Mouse (Mus musculus): ENCODE data around the gene Cux2.

Gene Cux2

DNA sequence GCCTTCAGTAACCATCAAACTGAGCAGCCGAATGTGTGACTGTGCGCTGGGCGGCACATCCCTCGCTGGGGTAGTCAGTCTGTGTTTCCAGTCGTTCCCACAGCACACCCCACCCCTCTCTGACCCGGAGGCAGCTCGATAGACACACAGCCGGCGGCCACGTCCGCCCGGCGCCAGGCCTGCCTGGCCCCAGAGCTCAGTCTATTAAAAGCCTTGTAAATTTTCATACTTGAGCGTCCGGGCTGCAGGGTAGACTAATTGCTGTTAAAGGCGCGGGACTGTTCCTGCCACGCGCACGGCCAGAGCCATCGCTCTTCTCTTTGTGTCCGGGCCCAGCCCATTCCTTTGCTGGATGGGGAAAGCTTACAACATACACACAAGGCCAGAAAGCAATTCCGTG is 135.9 kb downstream of the Cux2 start:
- DNase-seq, result no peak

DNA sequence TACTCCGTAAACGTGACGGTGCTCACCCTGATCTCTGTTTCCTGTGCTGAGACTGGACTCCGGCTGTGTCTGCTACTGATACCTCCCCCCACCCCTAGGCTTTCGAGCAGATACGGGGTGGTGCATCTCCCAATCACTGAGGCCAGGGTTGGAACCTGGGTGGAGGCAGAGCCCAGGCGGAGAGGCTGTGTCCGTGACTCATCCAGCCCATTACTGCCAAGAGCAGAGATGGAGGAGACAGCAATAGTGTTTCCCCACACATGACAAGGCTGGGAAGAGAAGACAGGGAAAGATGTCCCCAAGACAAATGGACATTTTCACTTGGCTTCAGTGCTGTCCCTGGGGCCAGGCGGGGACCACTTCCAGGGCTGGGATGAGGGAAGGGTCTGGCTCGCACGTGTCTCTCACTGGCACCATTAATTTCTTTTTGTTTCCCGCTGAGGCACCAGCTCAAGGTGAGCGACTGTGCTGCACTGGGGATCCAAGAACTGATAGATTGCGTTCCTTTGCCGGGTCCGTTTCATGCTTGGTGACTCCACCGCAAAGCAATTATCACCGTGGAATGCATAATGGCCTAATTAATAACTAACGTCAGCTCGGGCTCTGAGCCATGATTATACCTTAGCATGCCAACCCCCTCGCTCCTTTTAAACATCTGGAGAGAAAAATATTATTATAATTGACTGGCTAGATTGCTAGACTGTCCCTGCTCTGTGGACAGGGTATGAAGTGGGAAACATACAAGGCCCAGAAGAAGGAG is 140.5 kb downstream of the Cux2 start:
- no peak for DNase-seq

DNA sequence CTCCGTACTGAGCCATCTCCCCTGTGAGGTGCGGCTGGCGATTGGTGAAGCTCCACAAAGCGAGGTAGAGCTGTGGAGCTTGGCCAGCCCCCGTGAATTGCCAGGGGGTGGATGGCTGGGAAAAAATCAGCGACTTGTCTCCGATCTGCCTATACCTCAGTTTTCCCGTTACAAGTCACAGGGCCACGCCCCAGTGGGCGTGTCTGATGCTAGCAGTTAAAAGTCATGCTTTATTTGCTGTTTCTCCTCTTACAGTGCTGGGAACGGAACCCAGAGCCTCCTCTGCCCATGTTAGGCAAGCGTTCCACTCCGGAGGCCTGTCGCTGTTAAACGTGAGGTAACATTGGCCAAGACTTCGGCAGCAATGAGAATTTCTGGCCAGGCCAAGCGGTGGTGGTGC is 144.2 kb downstream of the Cux2 start:
- no peak for DNase-seq

DNA sequence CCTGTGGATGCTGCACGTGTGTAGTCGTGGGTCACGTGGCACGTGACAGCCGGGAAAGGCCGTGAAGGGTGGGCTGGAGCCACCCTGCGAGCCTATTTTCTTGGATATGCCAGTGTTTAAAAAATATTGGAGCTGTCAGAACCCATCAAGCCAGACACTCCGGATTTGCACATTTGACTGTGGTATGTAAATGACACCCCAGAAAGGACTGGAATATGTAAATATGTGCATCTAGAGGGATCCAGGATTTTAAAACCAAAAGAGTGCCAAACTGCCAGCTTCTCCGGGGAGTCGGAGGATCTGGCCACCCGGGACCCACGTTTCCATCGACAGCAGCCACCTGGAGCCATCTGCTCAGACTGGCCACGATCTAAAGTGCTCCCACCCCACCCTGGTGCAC is 145.1 kb downstream of the Cux2 start:
- no peak for DNase-seq

DNA sequence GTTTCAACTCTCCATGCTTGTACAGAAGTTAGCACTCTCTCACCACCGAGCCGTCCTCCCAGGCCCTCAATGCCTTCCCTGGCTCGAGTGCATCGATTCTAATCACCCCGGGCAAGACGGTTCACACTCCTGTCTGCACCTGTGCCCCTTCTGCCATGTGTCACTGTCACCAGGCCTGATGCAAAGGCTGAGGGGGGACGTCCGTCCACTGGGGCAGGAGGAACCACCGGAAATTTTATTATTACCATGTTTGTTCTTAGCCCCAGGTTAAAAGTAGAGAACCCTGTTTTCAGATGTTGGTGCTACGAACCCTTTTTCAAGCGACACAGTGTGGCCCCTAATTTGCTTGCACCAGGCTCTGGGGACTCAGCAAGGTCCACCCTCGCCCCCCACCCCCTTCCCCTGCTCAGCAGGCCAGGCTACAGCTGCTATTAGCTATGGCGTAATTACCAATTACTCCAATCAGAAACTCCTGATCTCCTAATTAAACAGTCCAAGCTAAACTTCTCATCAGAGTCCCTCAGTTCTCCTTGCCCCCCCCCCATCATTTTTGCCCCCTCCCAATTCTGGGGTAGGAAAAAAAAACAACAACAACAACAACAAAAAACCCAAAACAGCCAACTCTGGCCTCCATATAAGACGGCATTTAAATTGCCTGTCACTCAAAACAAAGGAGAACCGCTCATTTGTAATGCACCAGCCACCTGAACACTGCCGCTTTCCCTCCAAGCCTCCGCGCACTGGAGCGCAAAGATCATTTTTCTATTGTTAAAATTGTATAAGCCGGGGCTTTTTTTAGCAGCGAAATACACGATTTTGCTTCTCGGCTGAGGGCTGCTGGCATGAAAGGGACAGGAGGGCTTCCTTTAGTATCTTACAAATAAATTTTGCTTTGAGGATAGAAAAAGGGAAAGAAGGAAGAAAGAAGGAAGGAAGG is 146.8 kb downstream of the Cux2 start:
- no peak for DNase-seq

DNA sequence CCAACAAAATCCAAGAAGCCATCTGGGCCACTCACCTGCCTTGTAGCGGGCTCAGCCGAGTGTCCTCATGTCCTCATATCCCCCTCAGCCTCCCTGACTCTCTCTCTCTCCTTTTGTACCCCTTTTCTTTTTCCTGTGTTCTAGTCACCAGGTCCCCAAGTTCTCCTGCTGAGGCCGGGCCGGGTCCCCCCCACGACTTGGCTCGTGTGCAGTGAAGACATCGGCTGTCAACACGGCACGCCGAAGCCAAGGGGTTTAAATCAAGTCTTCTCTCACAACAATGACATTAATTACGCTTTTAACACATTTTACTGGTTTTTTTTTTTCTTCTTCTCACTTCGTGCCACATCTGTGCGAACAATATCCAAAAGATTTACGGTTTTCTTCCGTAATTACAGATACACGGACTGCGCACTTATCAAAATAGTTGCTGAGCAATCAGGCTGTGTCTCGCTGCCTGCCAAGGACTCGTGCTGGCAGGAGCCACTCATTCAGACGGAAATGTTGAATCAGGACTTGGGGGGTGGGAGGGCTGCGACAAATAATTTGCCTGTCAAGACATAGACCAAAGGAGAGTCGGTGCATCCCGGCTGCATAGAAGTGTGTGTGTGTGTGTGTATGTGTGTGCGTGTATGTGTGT is 154.7 kb downstream of the Cux2 start:
- no peak for DNase-seq

DNA sequence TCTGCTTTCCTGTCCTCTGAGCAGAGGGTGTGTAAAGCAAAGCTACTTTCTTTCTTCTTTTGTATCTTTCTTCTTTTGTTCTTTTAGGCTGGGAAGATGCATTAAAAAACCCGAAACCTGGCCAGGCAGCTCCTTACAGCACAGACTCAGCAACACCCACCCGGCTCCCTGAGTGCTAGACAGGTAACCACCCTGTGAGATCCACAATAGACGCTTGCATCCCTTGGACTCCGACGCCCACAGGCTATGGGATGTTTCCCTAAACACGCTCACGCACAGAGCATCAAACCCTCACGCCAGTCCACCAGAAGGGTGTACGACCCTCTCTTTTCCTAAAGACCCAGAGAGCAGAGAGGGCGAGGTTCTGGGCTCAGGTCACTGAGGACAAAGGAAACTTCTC is 155.3 kb downstream of the Cux2 start:
- no peak for DNase-seq

DNA sequence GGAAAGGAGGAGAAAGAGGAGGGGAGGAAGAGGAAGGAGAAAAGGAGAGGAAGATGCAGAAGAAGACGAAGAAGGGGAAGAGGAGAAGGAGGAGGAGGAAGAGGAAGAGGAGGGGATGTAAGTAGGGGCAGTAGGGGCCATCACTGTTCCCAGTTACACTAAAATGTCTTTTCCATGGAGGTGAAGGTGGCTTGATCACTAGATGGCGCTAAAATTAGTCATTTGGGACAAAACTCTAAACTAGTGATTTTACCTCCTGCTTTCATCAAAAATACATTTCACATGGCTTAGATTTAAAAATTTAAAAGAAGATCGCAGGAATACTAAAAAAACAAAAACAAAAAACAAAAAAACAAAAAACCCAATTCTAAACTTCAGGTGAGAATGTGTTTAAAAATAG is 156.3 kb downstream of the Cux2 start:
- DNase-seq, result no peak

DNA sequence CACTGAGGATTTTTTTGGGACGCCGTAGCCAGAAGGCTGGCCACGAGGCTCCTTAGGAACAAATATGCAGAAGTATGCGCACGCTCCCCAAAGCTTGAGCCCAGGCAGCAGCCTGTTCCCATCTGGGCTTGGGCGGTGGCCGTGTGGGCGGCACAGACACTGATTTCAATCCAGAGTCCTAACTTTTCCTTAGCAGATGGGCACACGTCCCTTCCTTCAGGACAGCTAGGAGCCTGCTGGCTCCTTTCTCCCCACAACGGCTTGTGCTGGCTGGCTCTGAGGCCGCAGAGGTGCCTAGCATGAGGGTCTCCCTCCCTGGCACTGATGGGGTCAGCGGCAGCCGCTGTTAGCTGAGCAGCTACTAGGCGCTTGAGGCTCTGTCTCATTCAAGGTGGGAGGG is 157.6 kb downstream of the Cux2 start:
- no peak for DNase-seq

DNA sequence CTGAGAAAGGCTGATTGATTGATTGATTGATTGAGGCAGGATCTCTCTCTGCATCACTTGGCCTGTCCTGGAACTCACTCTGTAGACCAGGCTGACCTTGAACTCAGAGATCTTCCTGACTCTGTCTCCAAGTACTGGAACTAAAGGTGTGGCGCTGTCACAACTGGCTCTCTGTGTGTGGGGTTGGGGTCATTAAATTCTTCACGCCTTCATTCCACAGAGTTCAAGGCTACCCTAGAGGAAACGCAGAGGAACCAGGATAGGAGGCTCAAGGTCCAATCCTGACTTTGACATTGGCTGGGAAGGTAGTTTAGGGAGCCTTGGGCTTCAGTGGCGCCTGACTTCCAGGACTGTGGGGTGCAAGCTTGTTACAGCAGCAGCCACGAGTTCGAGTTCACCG is 159.0 kb downstream of the Cux2 start:
- no peak for DNase-seq

DNA sequence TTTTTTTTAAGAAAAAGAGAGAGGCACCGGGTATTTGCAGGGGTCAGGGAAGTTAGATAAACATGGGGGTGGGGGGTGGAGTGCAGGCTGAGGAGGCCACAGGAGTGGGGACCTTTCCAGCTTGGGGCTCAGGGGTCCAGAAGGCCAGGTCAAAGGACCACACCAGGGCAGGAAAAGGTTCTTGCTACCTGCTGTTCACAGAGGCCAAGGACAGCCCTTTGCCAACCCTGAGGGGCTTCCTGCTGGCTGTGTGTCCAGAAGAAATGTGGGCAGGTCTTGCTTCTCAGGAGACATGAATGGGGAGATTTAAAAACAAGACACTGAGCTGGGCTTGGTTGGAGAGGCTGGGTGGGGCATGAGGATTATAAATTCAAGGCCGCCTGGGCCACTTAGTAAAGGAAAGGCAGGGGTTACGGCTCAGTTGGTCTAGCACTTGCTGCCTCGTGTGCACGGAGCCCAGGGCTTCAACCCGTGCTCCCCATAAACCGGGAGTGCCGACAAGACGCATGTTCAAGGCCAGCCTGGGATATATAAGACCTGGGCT is 160.0 kb downstream of the Cux2 start:
- no peak for DNase-seq

DNA sequence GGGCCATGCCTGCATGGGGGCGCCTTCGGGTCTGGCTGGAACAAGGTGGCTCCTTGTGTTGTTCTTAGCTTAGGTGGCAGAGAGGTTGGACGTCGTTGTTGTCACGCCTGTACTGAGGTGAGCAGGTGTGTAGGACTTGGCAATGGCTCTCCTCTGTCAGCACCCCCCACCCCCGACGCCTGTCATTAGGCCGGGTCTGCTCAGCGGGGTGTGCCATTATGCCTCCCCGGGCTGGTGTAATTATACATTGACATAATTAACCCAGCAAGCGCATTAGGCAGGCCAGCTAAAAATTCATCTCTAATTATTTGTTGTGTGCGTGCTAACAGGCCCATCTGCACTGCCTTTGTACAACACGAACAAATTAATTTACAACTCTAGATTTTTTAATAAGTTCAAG is 160.5 kb downstream of the Cux2 start:
- DNase-seq, result no peak

DNA sequence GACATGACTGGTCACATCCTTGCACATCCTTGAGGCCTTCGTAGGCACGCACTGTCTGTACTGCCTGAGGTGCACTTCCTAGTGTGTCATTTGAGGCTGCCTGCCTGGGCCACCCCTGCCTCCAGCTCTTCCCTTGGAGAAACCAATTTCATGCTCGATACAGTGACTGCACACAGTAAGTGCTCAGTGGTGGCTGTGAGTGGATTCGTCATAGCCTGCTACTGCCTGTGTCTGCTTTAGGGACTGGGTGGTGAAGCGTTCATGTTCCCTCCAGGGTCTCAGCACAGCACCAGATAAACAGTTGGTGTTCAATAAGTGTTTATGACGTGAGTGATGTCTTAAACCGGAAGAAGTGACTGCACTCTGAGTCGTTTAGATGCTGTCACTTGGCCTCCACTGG is 166.5 kb downstream of the Cux2 start:
- DNase-seq, result no peak

DNA sequence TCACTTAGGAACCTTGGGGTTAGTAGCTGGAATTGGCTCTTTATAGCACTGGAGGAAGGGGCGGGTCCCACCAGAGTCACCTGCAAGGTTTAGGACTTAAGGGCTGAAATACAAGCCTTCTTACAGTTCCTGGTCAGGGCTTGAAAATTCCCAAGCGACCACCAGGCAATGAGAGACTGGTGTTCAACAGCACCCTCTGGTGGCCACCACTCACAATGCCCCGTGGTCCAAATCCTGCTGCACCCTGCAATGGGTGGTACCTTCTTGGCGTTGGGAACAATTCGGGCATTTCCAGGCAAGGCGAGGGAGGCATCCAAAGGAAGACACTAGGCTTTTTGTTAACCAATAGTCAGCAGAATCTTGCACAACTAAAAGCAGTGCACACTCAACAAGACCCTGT is 170.7 kb downstream of the Cux2 start:
- DNase-seq, result peak; percentile 53

DNA sequence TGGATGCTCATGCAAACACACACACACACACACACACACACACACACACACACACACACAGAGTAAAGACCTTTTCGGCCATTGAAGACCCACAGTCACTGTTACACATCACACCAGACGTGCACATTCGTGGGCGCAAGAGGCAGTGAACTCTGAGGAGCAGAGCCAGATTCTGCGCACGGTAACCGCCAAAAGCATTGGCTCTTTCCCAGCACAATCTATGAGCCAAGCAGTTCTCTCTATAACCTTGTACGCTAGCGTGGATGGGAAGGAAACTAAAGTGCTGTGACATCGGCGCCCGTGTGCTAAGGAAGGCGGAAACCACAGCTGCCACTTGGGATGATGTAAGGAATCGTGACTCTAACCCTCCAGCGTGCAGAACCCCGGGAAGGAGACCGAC is 171.2 kb downstream of the Cux2 start:
- no peak for DNase-seq

DNA sequence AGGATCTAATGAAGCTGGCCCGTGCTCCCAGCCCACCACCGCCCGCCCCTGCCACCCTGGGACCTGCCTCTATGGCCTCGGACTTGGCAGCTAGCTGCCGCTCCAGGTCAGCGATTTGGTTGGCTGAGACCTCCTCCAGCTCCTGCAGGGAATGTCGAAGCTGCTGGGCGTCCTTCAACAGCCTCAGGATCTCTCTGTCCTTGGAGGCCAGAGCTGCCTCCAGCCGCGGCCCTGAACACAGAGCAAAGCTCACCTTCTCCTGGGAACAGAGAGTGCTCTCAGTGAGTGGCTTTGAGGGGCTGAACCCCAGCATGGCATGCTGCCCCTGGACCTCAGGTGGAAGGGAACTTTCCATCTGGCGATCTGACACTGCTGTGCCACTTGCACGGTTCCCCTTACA is 173.0 kb downstream of the Cux2 start:
- no peak for DNase-seq

DNA sequence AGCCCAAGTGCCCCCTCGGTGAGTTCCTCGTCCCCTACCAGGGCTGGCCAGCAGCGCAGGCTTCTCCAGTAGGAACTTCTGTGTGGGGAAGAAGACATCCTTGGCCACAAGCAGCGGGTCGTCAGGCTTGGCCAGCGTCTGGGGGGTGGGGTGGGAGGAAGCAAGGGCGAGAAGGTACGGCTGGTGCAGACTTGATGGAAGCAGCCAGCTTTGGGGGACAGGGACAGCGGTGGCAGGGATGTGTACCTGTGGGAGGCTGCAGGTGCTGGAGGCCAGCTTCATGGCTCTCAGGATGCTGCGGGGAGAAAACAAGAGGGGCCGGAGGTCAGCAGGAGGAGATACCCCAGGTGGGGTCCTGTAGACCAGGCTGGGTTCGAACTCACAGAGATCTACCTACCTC is 174.9 kb downstream of the Cux2 start:
- DNase-seq, result no peak

DNA sequence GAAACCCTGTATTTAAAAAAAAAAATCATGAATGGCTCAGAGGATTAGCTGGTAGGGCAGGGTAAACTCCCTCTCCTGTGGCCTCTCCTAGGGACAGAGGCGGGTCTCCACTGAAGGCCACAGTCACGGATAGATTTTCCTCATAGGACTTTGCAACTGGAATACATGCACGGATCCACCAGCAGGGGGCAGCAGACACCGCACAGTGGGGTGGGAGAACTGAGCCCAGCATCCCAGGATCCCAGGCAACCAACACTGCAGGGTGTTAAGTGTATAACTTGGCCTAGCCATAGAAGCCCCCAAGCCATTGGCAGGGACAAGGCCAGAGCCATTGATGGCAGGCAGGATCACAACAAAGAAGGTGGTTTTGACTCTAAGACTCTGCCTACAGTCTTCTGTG is 177.7 kb downstream of the Cux2 start:
- DNase-seq, result peak; percentile 81

DNA sequence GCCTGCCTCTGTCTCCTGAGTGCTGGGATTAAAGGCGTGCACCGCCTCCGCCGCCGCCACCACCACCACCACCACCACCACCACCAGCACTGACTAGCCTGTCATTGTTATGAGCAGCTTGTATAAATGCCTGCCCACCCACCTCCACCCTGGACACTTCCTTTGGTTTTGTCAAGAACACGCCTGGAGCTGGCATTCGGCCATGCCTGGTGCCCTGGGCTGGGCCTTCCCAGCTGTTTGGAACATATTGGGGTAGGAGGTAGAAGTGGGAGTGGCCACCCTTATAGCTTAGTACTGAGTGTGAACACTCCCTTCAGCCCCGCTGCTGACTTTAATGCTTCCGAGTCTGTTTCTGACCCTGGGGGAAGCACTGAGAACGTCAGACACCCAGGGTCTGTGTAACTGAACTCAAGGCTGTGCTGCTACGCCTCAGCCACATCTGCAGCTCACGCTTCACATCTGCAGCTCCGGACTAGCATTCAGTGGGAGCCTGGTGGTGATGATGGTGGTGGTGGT is 178.3 kb downstream of the Cux2 start:
- no peak for DNase-seq

DNA sequence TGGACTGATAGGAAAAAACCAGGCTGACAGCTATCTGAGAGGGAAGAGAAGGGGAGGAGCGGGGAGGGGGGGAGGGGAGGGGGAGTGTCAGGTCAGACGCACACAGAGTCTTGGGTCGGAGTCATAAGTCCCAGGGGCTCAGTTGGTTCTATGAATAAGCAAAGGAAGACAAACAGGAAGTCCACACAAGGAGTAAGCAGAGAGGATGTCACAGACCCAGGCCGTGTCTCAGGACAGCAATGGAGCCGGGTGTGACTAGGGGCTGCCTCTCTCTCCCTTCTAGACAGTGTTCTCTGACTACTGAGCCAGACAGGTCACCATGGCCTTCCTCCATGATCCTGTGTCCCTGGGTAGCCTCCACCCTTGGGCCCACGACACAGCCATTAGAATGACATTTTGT is 179.1 kb downstream of the Cux2 start:
- no peak for DNase-seq

DNA sequence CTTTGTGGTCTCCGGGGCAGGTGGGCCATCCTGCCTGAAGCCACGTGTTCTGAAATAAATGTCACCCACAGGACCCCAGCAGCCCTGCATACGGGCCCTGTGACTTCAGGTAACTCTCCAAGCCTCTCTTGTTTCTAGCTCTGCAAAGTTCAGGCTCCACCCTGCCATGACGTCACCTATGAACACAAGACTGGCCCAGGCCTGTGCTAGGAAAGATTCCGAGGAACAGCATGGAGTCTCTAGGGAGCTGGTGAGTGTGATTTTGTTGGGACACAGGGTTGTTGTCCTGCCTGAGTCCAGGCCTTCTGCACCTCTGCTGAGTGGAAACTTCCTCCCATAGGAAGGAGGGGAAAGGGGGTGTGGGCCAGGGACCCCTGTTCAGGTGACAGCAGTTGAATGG is 181.9 kb downstream of the Cux2 start:
- DNase-seq, result no peak

DNA sequence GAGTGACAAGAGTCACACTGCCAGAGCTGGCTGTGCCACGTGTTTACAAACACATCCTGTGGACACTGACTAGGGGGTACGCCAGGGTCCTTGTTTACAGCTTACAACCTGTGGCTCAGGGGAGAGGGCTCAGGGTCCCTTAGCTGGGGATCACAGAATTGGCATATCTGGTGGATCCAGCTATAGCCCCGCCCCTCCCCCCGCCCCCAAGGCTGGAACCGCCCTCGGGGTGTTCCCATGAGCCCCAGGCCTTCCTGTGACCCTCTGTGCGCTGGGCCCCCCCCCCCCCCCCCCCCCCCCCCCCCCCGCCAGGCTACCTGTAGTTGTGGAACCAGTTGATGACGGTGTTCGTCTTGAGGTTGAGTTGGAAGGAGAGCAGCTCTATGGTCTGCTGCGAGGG is 185.6 kb downstream of the Cux2 start:
- no peak for DNase-seq

DNA sequence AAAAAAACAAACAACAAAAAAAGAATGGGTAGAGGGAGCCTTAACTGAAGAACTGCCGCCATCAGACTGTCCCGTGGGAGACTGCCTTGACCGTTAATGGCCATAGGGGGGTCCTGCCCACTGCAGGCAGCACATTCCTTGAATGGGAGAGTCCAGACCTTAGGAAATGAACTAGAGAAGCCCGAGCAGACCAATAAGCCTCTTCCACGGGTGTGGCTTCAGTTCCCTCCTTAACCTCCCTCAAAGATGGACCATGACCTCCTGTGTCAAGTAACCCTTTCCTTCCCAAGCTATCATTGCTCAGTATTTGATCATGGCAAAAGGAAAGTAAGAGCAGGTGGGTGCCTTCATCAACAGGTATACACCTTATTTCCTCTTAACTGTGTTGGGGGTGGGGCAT is 187.9 kb downstream of the Cux2 start:
- DNase-seq, result no peak

Data from kidney, adult 18-20 months (tissue).